Mouse (Mus musculus) 3T3-L1 (cell line): ENCODE results near the gene Gpr157.
A peak's percentile ranks its signal among the peaks of the same experiment; 100 is the strongest.
"Not testable (repeated sequence)": the region's sequence is repeated elsewhere in the genome, so short reads cannot be mapped to it uniquely, and the experiment has no call there.

Experiments
- DNase-seq: peaks from one replicate; pipeline ENCODE4 v3.0.0-alpha.2; 2015; ENCODE audit warnings: low read depth, low spot score

The Gpr157 gene

GRCm38 (mm10) chr4:150087161-150087889 lies at the start of gene Gpr157:
Gene Gpr157 (plus strand): TSS chr4:150087365.
- DNase-seq = peak; percentile 82

- no peak for DNase-seq
These were observed 48.6 kb upstream of the Gpr157 start for GRCm38 (mm10) chr4:150038533-150038932.

- no peak for DNase-seq
These were observed 47.1 kb upstream of the Gpr157 start for GRCm38 (mm10) chr4:150040003-150040581.

- DNase-seq = not testable (repeated sequence)
These were observed 46.3 kb upstream of the Gpr157 start for GRCm38 (mm10) chr4:150040856-150041255.

GRCm38 (mm10) chr4:150041346-150042110 lies 45.6 kb upstream of the Gpr157 start:
- DNase-seq = no peak

GRCm38 (mm10) chr4:150043591-150043990 lies 43.6 kb upstream of the Gpr157 start:
- no peak for DNase-seq

- peak; percentile 62 for DNase-seq
These were observed 39.1 kb upstream of the Gpr157 start for GRCm38 (mm10) chr4:150048038-150048437.

- DNase-seq = peak; percentile 25
These were observed 38.5 kb upstream of the Gpr157 start for GRCm38 (mm10) chr4:150048478-150049156.

- DNase-seq = peak; percentile 29
These were observed 38.0 kb upstream of the Gpr157 start for GRCm38 (mm10) chr4:150049157-150049513.

- peak; percentile 23 for DNase-seq
These were observed 37.5 kb upstream of the Gpr157 start for GRCm38 (mm10) chr4:150049564-150050226.

GRCm38 (mm10) chr4:150051514-150051913 lies 35.7 kb upstream of the Gpr157 start:
- no peak for DNase-seq

- DNase-seq = no peak
These were observed 34.8 kb upstream of the Gpr157 start for GRCm38 (mm10) chr4:150052380-150052779.

- peak; percentile 61 for DNase-seq
These were observed 31.0 kb upstream of the Gpr157 start for GRCm38 (mm10) chr4:150056171-150056570.

GRCm38 (mm10) chr4:150057722-150058121 lies 29.4 kb upstream of the Gpr157 start:
- no peak for DNase-seq

- peak; percentile 83 for DNase-seq
These were observed 27.2 kb upstream of the Gpr157 start for GRCm38 (mm10) chr4:150059841-150060468.

GRCm38 (mm10) chr4:150060469-150061170 lies 26.5 kb upstream of the Gpr157 start:
- peak; percentile 17 for DNase-seq

GRCm38 (mm10) chr4:150061432-150062225 lies 25.5 kb upstream of the Gpr157 start:
- DNase-seq = peak; percentile 12

GRCm38 (mm10) chr4:150066706-150067323 lies 20.4 kb upstream of the Gpr157 start:
- no peak for DNase-seq

- DNase-seq = peak; percentile 39
These were observed 18.9 kb upstream of the Gpr157 start for GRCm38 (mm10) chr4:150068216-150068615.
